Comparison of ENCODE assay signal across 8 mouse cellular contexts in genomic region chr19:42163764-42164163, GRCm38 (mm10). TPM values are rescaled to one million over a fixed set of nuclear protein-coding genes. Genes with fewer than 3 reads are reported as not detected.
DNase-seq lines count a peak whose midpoint lies in the region; TF ChIP-seq lines count a peak whose summit lies in the region.

Gene Zfyve27, plus strand, starts transcription at chr19:42163951.

- WGBS in large intestine, adult 2 months, result 46% methylated on average over 5 of the region's 5 CpGs

- H3ac ChIP-seq in myocyte (ENCODE audit: control insufficient read depth, insufficient read length), result no peak within 1 kb of the TSS

- TF ChIP-seq POLR2A in myocyte (IDR thresholded peaks at IDR 0.05; ENCODE audit: insufficient read length, low read depth), result no peak

- no peaks in the 10 kb centered on the region for H3K27me3 ChIP-seq in myocyte (ENCODE audit: control insufficient read depth, insufficient read depth, insufficient read length)

- H3K4me2 ChIP-seq in myocyte (ENCODE audit: low read depth), result no peak within 1 kb of the TSS

- no peak for DNase-seq in left cerebral cortex, adult 18-20 months (ENCODE audit: low spot score in 2 of 2)
- no peak for DNase-seq in left cerebral cortex, adult 9 months (ENCODE audit: low spot score in 2 of 2)
- DNase-seq in adrenal gland, postnatal 4 days (ENCODE audit: low spot score in 2 of 2), result no peak
- DNase-seq in gonadal fat pad, adult 2 months (ENCODE audit: low read depth), result no peak
- DNase-seq in large intestine, adult 2 months (ENCODE audit: low read depth, low spot score), result no peak
- DNase-seq in frontal cortex, postnatal 25 days (ENCODE audit: low spot score in 2 of 2), result no peak
- DNase-seq in cerebellum, postnatal 14 days, result no peak

- no peaks in the 10 kb centered on the region for H3K36me3 ChIP-seq in myocyte (ENCODE audit: control insufficient read depth, insufficient read depth)

- no peak within 1 kb of the TSS for H3K4me3 ChIP-seq in myocyte

- H3K79me2 ChIP-seq in myocyte (ENCODE audit: control insufficient read depth, insufficient read depth), result no peaks in the 10 kb centered on the region

TF ChIP-seq in myocyte, 11 proteins besides CTCF, POLR2A, EP300 and RAD21:
- no peak for TF ChIP-seq TCF3 (IDR thresholded peaks at IDR 0.05; ENCODE audit: insufficient read length, low read depth)
- TF ChIP-seq REST (IDR thresholded peaks at IDR 0.05; ENCODE audit: insufficient read depth, insufficient read length), result no peak
- TF ChIP-seq POLR2AphosphoS2 (IDR thresholded peaks at IDR 0.05; ENCODE audit: insufficient read length, low read depth), result no peak
- TF ChIP-seq MYOG (IDR thresholded peaks at IDR 0.05; ENCODE audit: control insufficient read depth in 1 of 3, insufficient read depth in 1 of 3, insufficient read length in 2 of 3, low read depth in 2 of 3), result no peak
- no peak for TF ChIP-seq TCF12 (IDR thresholded peaks at IDR 0.05; ENCODE audit: insufficient read depth, poor library complexity, severe bottlenecking)
- TF ChIP-seq SRF (IDR thresholded peaks at IDR 0.05; ENCODE audit: control insufficient read depth, insufficient read length, low read depth), result no peak
- TF ChIP-seq MYOD1 (IDR thresholded peaks at IDR 0.05; ENCODE audit: control insufficient read depth in 1 of 3, insufficient read length in 2 of 3, low read depth in 2 of 3), result no peak
- no peak for TF ChIP-seq USF1 (IDR thresholded peaks at IDR 0.05; ENCODE audit: low read depth)
- TF ChIP-seq MAX (IDR thresholded peaks at IDR 0.05; ENCODE audit: low read depth), result no peak
- TF ChIP-seq E2F4 (IDR thresholded peaks at IDR 0.05; ENCODE audit: insufficient read depth), result no peak
- TF ChIP-seq CEBPB (IDR thresholded peaks at IDR 0.05; ENCODE audit: insufficient read depth, poor library complexity, severe bottlenecking), result no peak

RNA-seq across cellular contexts. Expression of gene Zfyve27, which starts in this region (rescaled TPM):
- total RNA-seq in left cerebral cortex, adult 18-20 months (2021), result 10 to 100 TPM; 78.2 to 85.1 TPM
- total RNA-seq in adrenal gland, postnatal 4 days (2021), result 10 to 100 TPM; 61.4 to 63.9 TPM
- polyA plus RNA-seq in gonadal fat pad, adult 2 months (2012; rRNA removed), result 49.5 and 61.8 TPM in 2 replicates
- polyA plus RNA-seq in large intestine, adult 2 months (2012; rRNA removed), result 28.1 and 33.1 TPM in 2 replicates
- polyA plus RNA-seq in myocyte (2012; fragmentation: generic; extraction: Trizol), result 22.4 TPM
